Mouse (Mus musculus) kidney, postnatal 0 days (tissue): ENCODE measurements around the gene Chuk. TPM values are rescaled to one million over a fixed set of nuclear protein-coding genes. Genes with fewer than 3 reads are reported as not detected.

Source experiments
- ATAC-seq: fragments of 200-750 bp; cut with Nextera tagmentation; replicated peaks from 2 replicates; pipeline ENCODE4 v1.8.0; 2017; ENCODE audit warnings: low read depth, moderate number of reproducible peaks, moderate TSS enrichment, moderate library complexity; ENCODE audit not compliant: low FRiP score
- DNase-seq: peaks from one replicate; pipeline ENCODE4 v3.0.0-alpha.2; 2016; ENCODE audit warnings: low spot score
- H3K27ac ChIP-seq: fragments of 300-500 bp; sonication (generic); 2 replicates; pipeline ENCODE4 v1.5.1; 2014; ENCODE audit warnings: mild to moderate bottlenecking
- H3K27me3 ChIP-seq: fragments of 300-500 bp; sonication (generic); 2 replicates; pipeline ENCODE4 v1.6.1; 2014; ENCODE audit warnings: low read length, mixed read lengths; ENCODE audit not compliant: insufficient read depth
- H3K36me3 ChIP-seq: fragments of 300-500 bp; sonication (generic); 2 replicates; pipeline ENCODE4 v1.6.1; 2014; ENCODE audit warnings: low read length, mixed read lengths; ENCODE audit not compliant: insufficient read depth
- H3K4me1 ChIP-seq: fragments of 300-500 bp; sonication (generic); replicated peaks from 2 replicates; pipeline ENCODE4 v1.6.1; 2014; ENCODE audit warnings: antibody characterized with exemption, low read length, mixed read lengths; ENCODE audit not compliant: insufficient read depth
- H3K4me2 ChIP-seq: fragments of 300-500 bp; sonication (generic); 2 replicates; pipeline ENCODE4 v1.6.1; 2014; ENCODE audit warnings: mild to moderate bottlenecking, low read length, moderate library complexity, mixed read lengths
- H3K4me3 ChIP-seq: fragments of 300-500 bp; sonication (generic); replicated peaks from 2 replicates; pipeline ENCODE4 v1.5.1; 2014; ENCODE audit warnings: low read depth, low read length
- H3K9ac ChIP-seq: fragments of 300-500 bp; sonication (generic); 2 replicates; pipeline ENCODE4 v1.6.1; 2014; ENCODE audit warnings: low read depth, low read length
- H3K9me3 ChIP-seq: fragments of 300-500 bp; sonication (generic); replicated peaks from 2 replicates; pipeline ENCODE4 v1.6.1; 2016; ENCODE audit warnings: low read length, inconsistent platforms, mixed read lengths
- CTCF ChIP-seq: IDR thresholded peaks from 2 replicates; pipeline ENCODE4 v1.5.1; 2016; ENCODE audit warnings: antibody characterized with exemption, low read depth, mild to moderate bottlenecking, moderate library complexity
- WGBS: fragments of 180-500 bp; shearing (Covaris S2); extraction: QIAGEN DNeasy Blood & Tissue Kit; methylation state at CpG from one replicate; pipeline ENCODE4 v1.1.7; 2014; 5-methylcytosine and 5-hydroxymethylcytosine counted together
- polyA plus RNA-seq: library from polyadenylated mRNA; unstranded; fragments of >200 nt; fragmentation: Nextera tagmentation; extraction: Ambion mirVana; gene quantifications from 2 replicates; pipeline ENCODE4 v1.2.1, GENCODE M21; 2015

Gene Chuk
- polyA plus RNA-seq, 1 experiment from 2014 or later, result 43.3 TPM

DNA sequence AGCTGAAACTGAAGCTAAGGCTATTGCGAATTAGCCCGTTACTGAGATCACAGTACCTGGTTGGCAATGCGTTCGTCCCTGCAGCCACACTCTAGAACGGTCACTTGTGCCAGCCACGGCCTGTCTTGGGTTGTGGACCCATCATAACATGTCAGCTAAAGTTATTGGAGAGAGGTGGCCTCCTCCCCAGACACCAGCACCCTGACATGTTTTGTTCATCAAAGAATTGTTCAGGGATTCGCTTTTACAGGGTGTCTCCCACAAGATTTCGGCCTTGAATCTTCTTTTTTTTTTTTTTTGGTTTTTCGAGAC is 39.2 kb upstream of the Chuk start:
- peak overlapping the region; percentile 75 for H3K4me3 ChIP-seq
- H3K27me3 ChIP-seq, result no peaks in the 10 kb centered on the region
- peak overlapping the region; percentile 76; the same call in 1 of the 2 replicates for H3K9ac ChIP-seq
- H3K4me2 ChIP-seq, result peak overlapping the region; percentile 79
- TF ChIP-seq CTCF, result no peak
- peaks cover 5% of the 10 kb centered on the region; the same call in 1 of the 2 replicates for H3K4me1 ChIP-seq
- ATAC-seq (peak; percentile 49; the same call in 1 of the 2 replicates), DNase-seq (no peak)
- 66% methylated on average over 9 of the region's 9 CpGs for WGBS
- peaks cover 16% of the 10 kb centered on the region for H3K36me3 ChIP-seq
- H3K27ac ChIP-seq, result no peak overlapping the region
- no peaks in the 10 kb centered on the region for H3K9me3 ChIP-seq

DNA sequence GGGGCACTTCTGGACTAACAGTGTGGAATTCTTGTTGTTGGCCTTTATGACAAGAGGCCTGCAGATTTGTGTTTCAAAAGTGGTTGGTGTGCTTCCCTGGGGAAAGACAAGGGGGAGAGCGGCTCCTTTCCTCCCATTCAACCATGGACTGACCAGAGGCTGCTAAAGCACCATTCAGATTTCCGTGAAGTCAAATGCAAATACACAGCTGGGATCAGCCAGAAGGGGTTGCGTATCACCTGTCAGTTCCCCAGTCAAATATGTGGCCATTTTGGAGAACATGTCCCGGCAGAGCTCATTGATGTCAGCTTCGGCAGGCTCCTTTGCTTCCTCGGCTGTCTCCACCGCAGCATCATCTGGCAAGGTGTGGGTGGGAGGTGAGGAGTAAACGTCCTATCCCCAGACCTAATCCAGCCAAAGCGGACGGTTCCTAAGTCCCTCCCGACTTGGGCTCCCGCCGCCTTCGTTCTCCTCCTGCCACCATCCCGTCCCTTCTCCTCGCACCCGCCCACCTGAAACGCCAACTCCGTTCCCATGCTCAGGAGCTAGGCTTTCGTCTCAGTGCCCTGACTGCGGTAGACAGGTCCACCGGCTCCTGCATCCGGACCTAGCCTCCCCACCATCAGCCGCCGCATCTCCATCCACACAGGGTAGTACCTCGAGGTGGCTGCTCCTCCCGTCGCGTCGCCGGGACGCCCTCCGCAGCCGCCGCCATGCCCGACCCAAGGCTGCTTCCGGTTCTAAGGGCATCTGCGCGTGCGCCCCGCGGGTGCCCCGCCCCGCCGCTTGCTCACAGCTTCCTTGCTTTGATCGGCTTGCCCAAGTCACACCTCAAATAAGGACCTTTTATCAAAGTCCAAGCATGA is 38.7 kb upstream of the Chuk start, which contains the start of gene Bloc1s2:
TSS of gene Bloc1s2 (minus strand) at position 745 of the 866 bp plus-strand sequence.
- Histone ChIP-seq H3K9me3 (no peaks in the 10 kb centered on the region), H3K4me2 (peak within 1 kb of the TSS; percentile 79), H3K4me1 (peaks cover 5% of the 10 kb centered on the region; the same call in 1 of the 2 replicates), H3K4me3 (peak within 1 kb of the TSS; percentile 75), H3K36me3 (peaks cover 22% of the 10 kb centered on the region), H3K27ac (peak within 1 kb of the TSS; percentile 57; the same call in 1 of the 2 replicates), H3K27me3 (no peaks in the 10 kb centered on the region), H3K9ac (peak within 1 kb of the TSS; percentile 76)
- no peak for TF ChIP-seq CTCF
- WGBS, result 2% methylated on average over 46 of the region's 46 CpGs
- peak; percentile 85 for ATAC-seq
- peak; percentile 87 for DNase-seq

DNA sequence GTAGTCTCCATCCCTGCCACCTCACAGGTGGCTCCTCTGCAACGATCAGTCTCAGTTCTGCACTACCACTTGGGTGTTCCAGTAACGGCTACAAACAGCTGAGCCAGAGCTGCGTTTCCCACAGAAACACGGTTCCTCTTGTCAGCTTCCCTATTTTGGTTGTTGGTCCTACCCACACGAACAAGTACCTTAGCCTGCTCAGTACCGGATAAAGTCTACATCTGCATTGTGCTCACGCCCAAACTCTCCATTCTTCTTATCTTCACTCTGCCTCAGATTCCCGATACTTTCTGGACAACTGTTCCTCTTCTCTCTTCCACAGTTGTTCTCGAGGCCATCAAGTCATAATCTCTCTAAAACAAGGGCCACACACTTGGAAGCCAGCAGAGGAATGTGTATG is 37.1 kb upstream of the Chuk start:
- Histone ChIP-seq H3K9me3 (no peaks in the 10 kb centered on the region), H3K4me3 (no peak overlapping the region), H3K27ac (no peak overlapping the region), H3K27me3 (no peaks in the 10 kb centered on the region), H3K4me1 (peaks cover 5% of the 10 kb centered on the region; the same call in 1 of the 2 replicates), H3K4me2 (no peak overlapping the region), H3K9ac (no peak overlapping the region), H3K36me3 (peaks cover 23% of the 10 kb centered on the region)
- no peak for TF ChIP-seq CTCF
- DNase-seq, result no peak
- WGBS, result 77% methylated on average over 9 of the region's 9 CpGs
- no peak for ATAC-seq

GRCm38 (mm10) chr19:44135960-44136485 is 28.7 kb upstream of the Chuk start:
- Histone ChIP-seq H3K27ac (no peak overlapping the region), H3K27me3 (no peaks in the 10 kb centered on the region), H3K4me3 (peak overlapping the region; percentile 94), H3K36me3 (peaks cover 13% of the 10 kb centered on the region; the same call in 1 of the 2 replicates), H3K4me1 (peaks cover 8% of the 10 kb centered on the region; the same call in 1 of the 2 replicates), H3K4me2 (peak overlapping the region; percentile 91), H3K9ac (no peak overlapping the region), H3K9me3 (no peaks in the 10 kb centered on the region)
- no peak for TF ChIP-seq CTCF
- ATAC-seq (no peak), DNase-seq (peak; percentile 8)
- WGBS, result 35% methylated on average over 7 of the region's 7 CpGs

GRCm38 (mm10) chr19:44135072-44135959 is 28.0 kb upstream of the Chuk start, which contains the start of gene Cwf19l1:
Gene Cwf19l1 (minus strand): TSS chr19:44135876.
- TF ChIP-seq CTCF, result no peak
- ATAC-seq (peak; percentile 89), DNase-seq (peak; percentile 97)
- H3K4me3 ChIP-seq, result peak within 1 kb of the TSS; percentile 94
- peak within 1 kb of the TSS; percentile 91 for H3K4me2 ChIP-seq
- H3K9ac ChIP-seq, result peak within 1 kb of the TSS; percentile 82
- peaks cover 16% of the 10 kb centered on the region; the same call in 1 of the 2 replicates for H3K36me3 ChIP-seq
- peaks cover 8% of the 10 kb centered on the region; the same call in 1 of the 2 replicates for H3K4me1 ChIP-seq
- peak within 1 kb of the TSS; percentile 89 for H3K27ac ChIP-seq
- WGBS, result under 1% methylated on average over 45 of the region's 45 CpGs
- no peaks in the 10 kb centered on the region for H3K27me3 ChIP-seq
- no peaks in the 10 kb centered on the region for H3K9me3 ChIP-seq
